ENCODE assay signal across 10 mouse cellular contexts in the genomic region with DNA sequence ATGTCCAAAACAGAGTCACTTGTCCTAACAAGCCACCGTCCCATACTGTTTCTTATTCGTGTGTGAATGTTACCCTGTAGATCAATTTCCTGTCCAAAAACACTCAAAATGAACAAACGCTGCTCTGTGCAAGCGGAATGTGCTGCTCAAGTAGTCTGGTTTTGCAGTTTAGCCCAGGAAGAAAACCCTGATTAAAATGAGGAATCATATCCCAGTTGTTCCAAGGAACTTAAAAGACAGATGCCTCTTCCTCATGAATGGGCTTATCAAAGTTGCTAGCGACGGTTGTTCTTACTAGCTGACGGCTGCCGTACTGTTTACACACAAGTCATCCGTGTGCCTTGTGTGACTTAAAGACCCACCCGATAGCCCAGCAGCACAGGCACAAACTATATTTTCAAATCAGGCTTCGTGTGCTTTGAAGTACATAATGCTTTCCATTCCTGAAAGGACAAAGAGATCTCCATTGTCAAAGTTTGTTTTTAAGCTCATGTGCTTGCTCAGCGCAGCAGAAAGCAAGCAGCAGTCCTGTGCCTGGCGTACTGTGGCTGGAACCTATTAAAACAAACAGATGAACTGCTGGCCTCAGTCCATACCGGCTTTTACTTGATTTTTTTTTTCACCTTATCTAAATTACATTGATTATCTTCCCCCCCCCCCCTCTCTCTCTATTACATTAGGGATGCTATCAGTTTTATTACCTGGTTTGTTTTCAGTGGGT. TPM values are rescaled to one million over a fixed set of nuclear protein-coding genes. Genes with fewer than 3 reads are reported as not detected.
DNase-seq lines count a peak whose midpoint lies in the region; ATAC-seq lines count a peak whose summit lies in the region.
"Had no signal": no experiment of that assay in that cellular context is flagged by ENCODE, and none has a peak within 500 bp of the region (broad histone marks: within the 10 kb centered on the region; RNA-seq: fewer than 3 reads in every experiment).

Gene Kcnk2, minus strand, starts transcription at position 51 of the 721 bp plus-strand sequence.

- H3K27me3 ChIP-seq in heart, embryonic 15.5 days: no peaks in the 10 kb centered on the region
- no peaks in the 10 kb centered on the region for H3K27me3 ChIP-seq in embryonic facial prominence, embryonic 13.5 days

- 0 out of 2 replicates have a peak, but pooled peaks cover 3% of the 10 kb centered on the region for H3K4me1 ChIP-seq in heart, embryonic 15.5 days (replicated peaks)
- peaks cover 15% of the 10 kb centered on the region for H3K4me1 ChIP-seq in embryonic facial prominence, embryonic 13.5 days

- 36% methylated on average over 14 of the region's 14 CpGs for WGBS in heart, embryonic 15.5 days
- whole genome bisulfite sequencing in embryonic facial prominence, embryonic 13.5 days: 20% methylated on average over 14 of the region's 14 CpGs

- intact Hi-C loops in heart, postnatal 14 days (cut with DNase I): no loop called here
- intact Hi-C loops in left cerebral cortex, postnatal 10 days (cut with DNase I): no loop called here

- ATAC-seq in heart, embryonic 15.5 days (replicated peaks; ENCODE audit: insufficient number of reproducible peaks, insufficient read depth, low FRiP score, low read depth): no peak
- ATAC-seq in embryonic facial prominence, embryonic 13.5 days (ENCODE audit: insufficient number of reproducible peaks, insufficient read depth, low FRiP score, low TSS enrichment, low read depth): no peak
- ATAC-seq in erythroid progenitor cell, adult 5-6 weeks (replicated peaks; ENCODE audit: low FRiP score, poor library complexity, severe bottlenecking): no peak

- no peak for DNase-seq in heart, postnatal 14 days
- no peak for DNase-seq in adrenal gland, adult 18-20 months (ENCODE audit: low spot score in 2 of 2)
- no peak for DNase-seq in left cerebral cortex, postnatal 10 days (ENCODE audit: extremely low spot score in 1 of 2, low spot score in 2 of 2)
- DNase-seq in kidney, adult 18-20 months: no peak
- no peak for DNase-seq in thymus, adult 18-20 months
- DNase-seq: cerebellum, adult 11 months; lung, adult 18-20 months had no signal

- no peak within 1 kb of the TSS for H3K4me3 ChIP-seq in heart, embryonic 15.5 days
- peak within 1 kb of the TSS; percentile 21; the same call in 1 of the 2 replicates for H3K4me3 ChIP-seq in embryonic facial prominence, embryonic 13.5 days

- H3K36me3 ChIP-seq in heart, embryonic 15.5 days: no peaks in the 10 kb centered on the region
- no peaks in the 10 kb centered on the region for H3K36me3 ChIP-seq in embryonic facial prominence, embryonic 13.5 days

- H3K27ac ChIP-seq in heart, embryonic 15.5 days: no peak within 1 kb of the TSS
- 0 out of 2 replicates have a peak within 1 kb of the TSS, but pooled peaks have one; percentile 22 for H3K27ac ChIP-seq in embryonic facial prominence, embryonic 13.5 days

- no peak within 1 kb of the TSS for H3K9ac ChIP-seq in heart, embryonic 15.5 days
- peak within 1 kb of the TSS; percentile 57; the same call in 1 of the 2 replicates for H3K9ac ChIP-seq in embryonic facial prominence, embryonic 13.5 days

- no peaks in the 10 kb centered on the region for H3K9me3 ChIP-seq in heart, embryonic 15.5 days (replicated peaks)
- no peaks in the 10 kb centered on the region for H3K9me3 ChIP-seq in embryonic facial prominence, embryonic 13.5 days

- peak within 1 kb of the TSS; percentile 12; the same call in 1 of the 2 replicates for H3K4me2 ChIP-seq in heart, embryonic 15.5 days
- H3K4me2 ChIP-seq in embryonic facial prominence, embryonic 13.5 days: peak within 1 kb of the TSS; percentile 50

RNA-seq across cellular contexts. Expression of gene Kcnk2, which starts in this region (rescaled TPM):
- polyA plus RNA-seq in heart, embryonic 15.5 days (2015; fragmentation: Nextera tagmentation; extraction: Ambion mirVana): 0.37 and 1.1 TPM in 2 replicates
- total RNA-seq in heart, postnatal 14 days (2021): 1 to 10 TPM; 3.2 to 3.8 TPM
- total RNA-seq in adrenal gland, adult 18-20 months (2021): 10 to 100 TPM; 25.5 to 32.4 TPM
- polyA plus RNA-seq in embryonic facial prominence, embryonic 13.5 days (2015; fragmentation: Nextera tagmentation; extraction: Ambion mirVana): 9.3 and 9.5 TPM in 2 replicates
- total RNA-seq in left cerebral cortex, postnatal 10 days (2021): 10 to 100 TPM; 71.0 to 81.6 TPM
- total RNA-seq in erythroid progenitor cell, adult 5-6 weeks (2015; ENCODE audit: low replicate concordance): not detected in 2 replicates
- total RNA-seq in erythroid progenitor cell, adult 5-6 weeks (2017; ENCODE audit: low replicate concordance): not detected in 2 replicates

Comparison
In these comparisons a context has a peak if more than half of its experiments do, and no peak if none do; other contexts are left out.
1. RNA of gene Kcnk2 (total RNA-seq): 71.0 to 81.6 TPM in left cerebral cortex, postnatal 10 days and 25.5 to 32.4 TPM in adrenal gland, adult 18-20 months; 3.2 to 3.8 TPM in heart, postnatal 14 days and not detected in erythroid progenitor cell, adult 5-6 weeks; every median in the first group is over 4 times any median in the second.